Mouse (Mus musculus) forebrain, embryonic 16.5 days (tissue): ENCODE measurements around the gene Atp6v0a4. TPM values are rescaled to one million over a fixed set of nuclear protein-coding genes. Genes with fewer than 3 reads are reported as not detected.
A peak's percentile ranks its signal among the peaks of the same experiment; 100 is the strongest.

Experiments used
- ATAC-seq: fragments of 200-750 bp; cut with Nextera tagmentation; 2 replicates; pipeline ENCODE4 v1.8.0; 2017; ENCODE audit warnings: mild to moderate bottlenecking, moderate library complexity
- H3K27ac ChIP-seq: fragments of 300-500 bp; sonication (generic); 2 replicates; pipeline ENCODE4 v1.5.1; 2014; ENCODE audit warnings: low read length, control low read depth
- H3K27me3 ChIP-seq: fragments of 300-500 bp; sonication (generic); replicated peaks from 2 replicates; pipeline ENCODE4 v1.6.1; 2014; ENCODE audit warnings: low read length; ENCODE audit not compliant: control insufficient read depth, insufficient read depth
- H3K36me3 ChIP-seq: fragments of 300-500 bp; sonication (generic); 2 replicates; pipeline ENCODE4 v1.6.1; 2014; ENCODE audit not compliant: control insufficient read depth, insufficient read depth
- H3K4me1 ChIP-seq: fragments of 300-500 bp; sonication (generic); replicated peaks from 2 replicates; pipeline ENCODE4 v1.6.1; 2014; ENCODE audit warnings: low read length; ENCODE audit not compliant: control insufficient read depth, insufficient read depth
- H3K4me2 ChIP-seq: fragments of 300-500 bp; sonication (generic); 2 replicates; pipeline ENCODE4 v1.6.1; 2014; ENCODE audit warnings: mild to moderate bottlenecking, low read length, control low read depth
- H3K4me3 ChIP-seq: fragments of 300-500 bp; sonication (generic); replicated peaks from 2 replicates; pipeline ENCODE4 v1.5.1; 2014; ENCODE audit warnings: mild to moderate bottlenecking, low read length, control low read depth
- H3K9ac ChIP-seq: fragments of 300-500 bp; sonication (generic); replicated peaks from 2 replicates; pipeline ENCODE4 v1.6.1; 2014; ENCODE audit warnings: low read depth, low read length, control low read depth
- H3K9me3 ChIP-seq: fragments of 300-500 bp; sonication (generic); 2 replicates; pipeline ENCODE4 v1.6.1; 2016; ENCODE audit warnings: low read length; ENCODE audit not compliant: control insufficient read depth
- WGBS: fragments of 180-500 bp; shearing (Covaris S2); extraction: QIAGEN DNeasy Blood & Tissue Kit; methylation state at CpG from one replicate; pipeline ENCODE4 v1.1.7; 2014; 5-methylcytosine and 5-hydroxymethylcytosine counted together
- polyA plus RNA-seq: library from polyadenylated mRNA; unstranded; fragments of >200 nt; fragmentation: Nextera tagmentation; extraction: Ambion mirVana; gene quantifications from 2 replicates; pipeline ENCODE4 v1.2.1, GENCODE M21; 2015

Atp6v0a4 gene
- polyA plus RNA-seq, 1 experiment from 2014 or later = 0.27 TPM

DNA sequence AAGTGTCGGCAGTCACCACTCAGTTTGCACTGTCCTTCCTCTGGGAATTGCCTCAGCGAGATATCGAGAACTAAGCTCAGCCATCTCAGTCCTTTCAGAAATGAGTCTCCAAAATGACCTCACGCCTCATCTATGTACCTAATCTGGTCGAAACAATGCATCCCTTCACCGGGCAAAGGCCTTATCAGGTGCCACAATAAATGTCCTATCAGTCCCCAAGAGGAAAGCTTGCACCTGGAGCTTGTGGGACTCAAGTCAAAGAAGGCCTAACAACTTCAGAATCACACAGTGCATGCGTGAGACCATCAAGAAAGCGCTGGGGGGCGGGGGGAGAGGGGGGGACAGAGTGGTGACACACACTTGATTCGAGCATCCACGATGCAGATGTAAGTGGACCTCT lies 27.9 kb upstream of the Atp6v0a4 start:
- Histone ChIP-seq H3K4me3 (no peak overlapping the region), H3K9ac (no peak overlapping the region), H3K27me3 (no peaks in the 10 kb centered on the region), H3K27ac (no peak overlapping the region), H3K4me2 (no peak overlapping the region), H3K36me3 (peaks cover 16% of the 10 kb centered on the region), H3K9me3 (no peaks in the 10 kb centered on the region), H3K4me1 (no peaks in the 10 kb centered on the region)
- WGBS = 91% methylated on average over 11 of the region's 11 CpGs
- ATAC-seq = no peak

DNA sequence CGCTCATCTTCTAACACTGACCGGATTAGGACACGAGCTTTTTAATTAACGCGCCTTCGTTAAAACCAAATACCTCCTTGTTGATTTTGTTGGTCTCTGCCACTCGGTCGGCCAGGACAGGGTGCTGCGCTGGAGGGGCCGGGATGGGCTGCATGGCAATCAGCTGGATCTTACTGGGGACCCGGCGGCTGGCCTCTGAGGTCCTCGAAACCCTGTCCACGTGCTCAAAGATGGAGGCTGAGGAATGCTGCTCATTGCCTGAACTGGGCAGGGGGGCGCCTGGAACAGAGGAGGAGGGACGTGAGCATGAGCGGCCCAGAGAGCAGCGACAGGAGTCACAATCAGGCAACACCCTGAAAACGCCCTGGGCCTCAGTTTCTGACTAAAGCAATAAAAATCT lies 25.1 kb upstream of the Atp6v0a4 start:
- Histone ChIP-seq H3K4me1 (no peaks in the 10 kb centered on the region), H3K4me2 (no peak overlapping the region), H3K9ac (no peak overlapping the region), H3K36me3 (peaks cover 26% of the 10 kb centered on the region), H3K9me3 (no peaks in the 10 kb centered on the region), H3K4me3 (no peak overlapping the region), H3K27ac (no peak overlapping the region), H3K27me3 (no peaks in the 10 kb centered on the region)
- no peak for ATAC-seq
- WGBS = 66% methylated on average over 19 of the region's 19 CpGs

DNA sequence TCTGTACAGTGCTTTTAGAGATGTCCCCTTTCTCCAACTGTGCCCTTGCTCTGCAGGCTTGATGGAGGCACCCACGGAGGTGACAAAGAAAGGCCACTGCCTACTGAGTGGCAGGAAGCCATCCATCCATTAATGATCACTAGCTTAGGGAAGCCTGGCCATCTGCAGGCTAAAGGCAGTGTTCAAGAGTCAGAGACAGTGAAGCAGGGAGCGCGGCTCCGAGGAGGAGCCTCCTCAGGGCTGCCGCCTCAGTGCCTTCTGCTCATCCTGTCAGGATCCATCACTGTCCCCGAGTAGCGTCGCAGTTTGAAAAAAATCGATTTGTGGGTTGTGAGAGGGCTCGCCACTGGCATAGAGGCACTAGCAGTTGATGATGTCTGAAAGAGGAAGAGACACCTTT lies 24.2 kb upstream of the Atp6v0a4 start:
- Histone ChIP-seq H3K27me3 (no peaks in the 10 kb centered on the region), H3K36me3 (peaks cover 26% of the 10 kb centered on the region), H3K4me3 (no peak overlapping the region), H3K4me2 (no peak overlapping the region), H3K4me1 (0 out of 2 replicates have a peak, but pooled peaks cover 2% of the 10 kb centered on the region), H3K9me3 (no peaks in the 10 kb centered on the region), H3K9ac (no peak overlapping the region), H3K27ac (no peak overlapping the region)
- no peak for ATAC-seq
- WGBS = 89% methylated on average over 10 of the region's 10 CpGs

DNA sequence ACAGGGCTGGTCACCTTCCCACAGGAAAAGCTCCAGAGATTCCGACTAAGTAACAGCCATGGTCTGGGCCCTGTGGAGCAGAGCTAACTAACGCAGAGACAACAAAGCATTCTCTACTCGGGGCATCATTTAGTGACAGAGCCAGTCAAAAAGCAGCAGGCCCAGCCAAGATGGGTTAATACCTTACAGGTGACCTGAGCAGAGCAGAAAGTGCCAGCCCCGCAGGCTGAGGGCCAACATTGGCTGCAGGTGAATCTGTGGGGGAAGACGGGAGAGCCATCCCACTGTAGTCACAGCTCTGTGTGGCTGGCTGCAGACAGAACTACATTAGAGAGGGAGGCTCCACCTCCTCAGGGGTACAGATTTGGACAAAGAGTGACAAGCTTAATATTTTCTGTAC lies 22.9 kb upstream of the Atp6v0a4 start:
- H3K9me3 ChIP-seq = no peaks in the 10 kb centered on the region
- H3K4me3 ChIP-seq = no peak overlapping the region
- ATAC-seq = no peak
- peaks cover 29% of the 10 kb centered on the region for H3K36me3 ChIP-seq
- H3K27me3 ChIP-seq = no peaks in the 10 kb centered on the region
- 0 out of 2 replicates have a peak, but pooled peaks cover 2% of the 10 kb centered on the region for H3K4me1 ChIP-seq
- 78% methylated on average over 5 of the region's 5 CpGs for WGBS
- H3K4me2 ChIP-seq = no peak overlapping the region
- H3K9ac ChIP-seq = no peak overlapping the region
- H3K27ac ChIP-seq = no peak overlapping the region

- peaks cover 28% of the 10 kb centered on the region for H3K36me3 ChIP-seq
- ATAC-seq = no peak
- no peak overlapping the region for H3K27ac ChIP-seq
- H3K9me3 ChIP-seq = no peaks in the 10 kb centered on the region
- H3K4me1 ChIP-seq = 0 out of 2 replicates have a peak, but pooled peaks cover 2% of the 10 kb centered on the region
- H3K4me3 ChIP-seq = no peak overlapping the region
- H3K9ac ChIP-seq = no peak overlapping the region
- H3K4me2 ChIP-seq = no peak overlapping the region
- no peaks in the 10 kb centered on the region for H3K27me3 ChIP-seq
- 61% methylated on average over 8 of the region's 8 CpGs for WGBS
Measured at GRCm38 (mm10) chr6:38145463-38146065, 21.2 kb upstream of the Atp6v0a4 start.

DNA sequence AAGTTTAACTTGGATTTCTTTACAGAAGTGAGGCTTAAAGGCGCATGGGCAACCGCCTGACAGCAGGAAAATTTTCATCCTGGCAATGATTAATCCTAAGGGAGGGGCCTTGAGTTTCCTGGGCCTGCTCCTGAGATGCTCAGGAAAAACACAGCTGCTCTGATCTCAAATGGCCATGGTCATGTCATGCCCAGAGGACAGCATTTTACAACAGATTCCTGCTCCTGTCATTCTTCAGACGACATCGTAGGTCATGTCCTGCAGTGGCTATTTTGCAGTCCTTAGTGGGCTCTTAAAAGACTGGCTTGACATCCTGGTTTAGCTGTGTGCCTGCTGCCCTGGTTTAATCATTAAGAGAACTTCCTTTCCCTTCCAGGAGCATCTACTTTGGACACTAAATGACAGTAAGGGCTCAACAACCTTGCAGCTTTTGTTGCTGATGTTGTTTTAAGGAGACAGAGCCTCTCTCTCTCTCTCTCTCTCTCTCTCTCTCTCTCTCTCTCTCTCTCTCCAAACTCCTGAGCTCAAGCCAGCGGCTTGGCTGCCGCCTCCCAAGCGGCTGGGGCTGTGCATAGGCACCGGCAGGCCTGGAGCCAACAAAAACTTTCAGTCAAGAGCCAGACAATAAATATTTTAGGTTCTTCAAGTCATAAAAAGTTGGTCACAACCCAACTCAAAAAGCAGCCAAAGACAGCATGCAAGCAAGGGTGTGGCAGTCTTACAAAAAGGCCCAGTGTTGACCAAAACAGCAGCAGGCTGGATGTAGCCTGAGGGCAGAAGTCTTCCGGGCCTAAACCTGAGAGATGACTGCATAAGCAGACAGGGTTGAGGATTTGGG lies 20.0 kb upstream of the Atp6v0a4 start:
- no peak; the same call in 1 of the 2 replicates for ATAC-seq
- Histone ChIP-seq H3K36me3 (peaks cover 26% of the 10 kb centered on the region), H3K4me3 (no peak overlapping the region), H3K27ac (no peak overlapping the region), H3K9me3 (no peaks in the 10 kb centered on the region), H3K4me2 (no peak overlapping the region), H3K27me3 (no peaks in the 10 kb centered on the region), H3K4me1 (0 out of 2 replicates have a peak, but pooled peaks cover 2% of the 10 kb centered on the region), H3K9ac (no peak overlapping the region)
- 69% methylated on average over 9 of the region's 9 CpGs for WGBS

- no peak overlapping the region for H3K4me3 ChIP-seq
- H3K36me3 ChIP-seq = peaks cover 21% of the 10 kb centered on the region
- no peak overlapping the region for H3K9ac ChIP-seq
- H3K4me2 ChIP-seq = no peak overlapping the region
- no peaks in the 10 kb centered on the region for H3K27me3 ChIP-seq
- H3K4me1 ChIP-seq = 0 out of 2 replicates have a peak, but pooled peaks cover 2% of the 10 kb centered on the region
- H3K9me3 ChIP-seq = no peaks in the 10 kb centered on the region
- H3K27ac ChIP-seq = no peak overlapping the region
- WGBS = 92% methylated on average over 9 of the region's 9 CpGs
- no peak for ATAC-seq
Measured at GRCm38 (mm10) chr6:38140402-38140801, 16.0 kb upstream of the Atp6v0a4 start.

DNA sequence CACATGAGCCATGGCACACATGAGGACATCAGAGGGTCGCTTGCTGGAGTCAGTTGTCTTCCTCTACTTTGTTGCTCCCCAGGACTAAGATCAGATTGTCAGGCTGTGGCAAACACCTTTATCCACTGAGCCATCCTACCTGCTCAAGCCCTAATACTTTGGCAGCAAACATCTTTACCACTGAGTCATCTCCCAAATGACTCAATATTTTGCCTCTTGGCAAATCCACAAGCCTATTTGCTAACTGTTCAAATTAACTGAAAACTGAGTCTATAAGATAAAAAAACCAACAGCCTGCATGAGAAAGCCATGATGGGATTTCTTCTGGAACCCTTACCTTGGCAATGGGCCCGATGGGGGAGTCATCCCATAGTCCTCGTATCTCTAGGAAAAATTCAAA lies 14.7 kb upstream of the Atp6v0a4 start:
- H3K36me3 ChIP-seq = peaks cover 27% of the 10 kb centered on the region

DNA sequence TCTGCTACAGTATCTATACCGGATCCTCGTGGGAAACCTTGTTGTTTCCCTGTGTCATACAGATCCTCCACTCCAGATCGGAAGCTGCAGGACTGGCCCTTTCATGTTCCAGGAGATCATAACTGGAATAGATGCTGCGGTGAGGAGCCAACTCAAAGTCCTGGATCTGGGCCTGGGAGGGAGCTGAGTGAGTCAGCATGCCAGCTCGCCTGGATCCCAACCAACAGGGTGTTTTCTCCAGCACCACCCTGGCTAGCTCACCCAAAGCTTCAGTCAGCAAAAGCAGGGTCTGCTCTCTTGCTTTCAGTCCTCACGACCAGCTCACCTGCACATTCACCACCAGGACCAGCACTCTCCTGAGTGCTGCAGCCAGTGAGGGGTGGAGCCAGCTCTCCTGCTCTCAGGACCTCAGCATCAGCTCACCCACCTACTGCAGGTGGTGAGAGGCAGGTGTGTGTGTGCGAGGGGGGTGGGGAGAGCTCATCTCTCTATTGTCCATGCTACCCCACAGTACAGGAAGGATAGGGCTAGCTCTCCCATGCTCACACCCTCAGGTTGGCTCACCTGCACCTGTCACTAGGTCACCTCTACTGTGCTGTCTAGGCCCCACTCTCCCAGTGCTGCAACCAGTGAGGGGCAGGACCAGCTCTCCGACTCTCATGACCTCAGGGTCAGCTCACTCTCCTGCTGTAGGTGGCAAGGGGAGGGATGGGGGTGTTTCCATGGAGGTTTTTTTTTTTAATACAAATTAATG lies 10.6 kb upstream of the Atp6v0a4 start:
- H3K4me1 ChIP-seq = 0 out of 2 replicates have a peak, but pooled peaks cover 2% of the 10 kb centered on the region
- H3K4me3 ChIP-seq = no peak overlapping the region
- no peaks in the 10 kb centered on the region for H3K9me3 ChIP-seq
- 76% methylated on average over 8 of the region's 8 CpGs for WGBS
- ATAC-seq = peak; percentile 32
- H3K9ac ChIP-seq = no peak overlapping the region
- no peak overlapping the region for H3K4me2 ChIP-seq
- peaks cover 31% of the 10 kb centered on the region for H3K36me3 ChIP-seq
- H3K27me3 ChIP-seq = no peaks in the 10 kb centered on the region
- H3K27ac ChIP-seq = no peak overlapping the region

More for the DNA sequence above, 14.7 kb upstream of the Atp6v0a4 start:
- H3K4me2 ChIP-seq = no peak overlapping the region
- H3K27me3 ChIP-seq = no peaks in the 10 kb centered on the region
- no peak for ATAC-seq
- no peaks in the 10 kb centered on the region for H3K9me3 ChIP-seq
- H3K4me3 ChIP-seq = no peak overlapping the region
- 82% methylated on average over 3 of the region's 3 CpGs for WGBS
- H3K4me1 ChIP-seq = 0 out of 2 replicates have a peak, but pooled peaks cover 3% of the 10 kb centered on the region
- no peak overlapping the region for H3K9ac ChIP-seq
- H3K27ac ChIP-seq = no peak overlapping the region
